Mouse (Mus musculus): ENCODE measurements around the gene Prkce. TPM values are rescaled to one million over a fixed set of nuclear protein-coding genes. Genes with fewer than 3 reads are reported as not detected.

The Prkce gene
- polyA plus RNA-seq, 1 experiment from 2014 or later, result 5.2 TPM

- Histone ChIP-seq H3K4me2 (replicated peaks; ENCODE audit: low read depth) (no peak overlapping the region), H3K27me3 (replicated peaks; ENCODE audit: control insufficient read depth, insufficient read depth, low read length) (no peaks in the 10 kb centered on the region), H3K27ac (ENCODE audit: low read depth, low read length) (no peak overlapping the region), H3K9ac (ENCODE audit: low read depth, low read length) (no peak overlapping the region), H3K4me1 (replicated peaks; ENCODE audit: control insufficient read depth, insufficient read depth, low read length) (no peaks in the 10 kb centered on the region), H3K9me3 (ENCODE audit: control insufficient read depth) (no peaks in the 10 kb centered on the region), H3K36me3 (ENCODE audit: control insufficient read depth, insufficient read depth) (no peaks in the 10 kb centered on the region), H3K4me3 (ENCODE audit: low read depth, low read length) (no peak overlapping the region)
- WGBS, result 59% methylated on average over 19 of the region's 19 CpGs
- no peak for ATAC-seq
- TF ChIP-seq CTCF (IDR thresholded peaks at IDR 0.05; ENCODE audit: low read depth), result no peak
Measured at GRCm38 (mm10) chr17:86303401-86304243, 136.0 kb downstream of the Prkce start.

GRCm38 (mm10) chr17:86304923-86305630 is 137.5 kb downstream of the Prkce start:
- no peak overlapping the region for H3K4me3 ChIP-seq (ENCODE audit: low read depth, low read length)
- H3K4me1 ChIP-seq (replicated peaks; ENCODE audit: control insufficient read depth, insufficient read depth, low read length), result no peaks in the 10 kb centered on the region
- H3K9ac ChIP-seq (ENCODE audit: low read depth, low read length), result no peak overlapping the region
- no peaks in the 10 kb centered on the region for H3K36me3 ChIP-seq (ENCODE audit: control insufficient read depth, insufficient read depth)
- H3K27me3 ChIP-seq (replicated peaks; ENCODE audit: control insufficient read depth, insufficient read depth, low read length), result no peaks in the 10 kb centered on the region
- no peaks in the 10 kb centered on the region for H3K9me3 ChIP-seq (ENCODE audit: control insufficient read depth)
- no peak overlapping the region for H3K27ac ChIP-seq (ENCODE audit: low read depth, low read length)
- no peak for TF ChIP-seq CTCF (IDR thresholded peaks at IDR 0.05; ENCODE audit: low read depth)
- 65% methylated on average over 17 of the region's 17 CpGs for WGBS
- no peak overlapping the region for H3K4me2 ChIP-seq (replicated peaks; ENCODE audit: low read depth)
- ATAC-seq, result no peak

GRCm38 (mm10) chr17:86306161-86306560 is 138.6 kb downstream of the Prkce start:
- Histone ChIP-seq H3K4me1 (replicated peaks; ENCODE audit: control insufficient read depth, insufficient read depth, low read length) (no peaks in the 10 kb centered on the region), H3K9ac (ENCODE audit: low read depth, low read length) (no peak overlapping the region), H3K4me3 (ENCODE audit: low read depth, low read length) (no peak overlapping the region), H3K9me3 (ENCODE audit: control insufficient read depth) (no peaks in the 10 kb centered on the region), H3K27ac (ENCODE audit: low read depth, low read length) (no peak overlapping the region), H3K4me2 (replicated peaks; ENCODE audit: low read depth) (no peak overlapping the region), H3K27me3 (replicated peaks; ENCODE audit: control insufficient read depth, insufficient read depth, low read length) (no peaks in the 10 kb centered on the region), H3K36me3 (ENCODE audit: control insufficient read depth, insufficient read depth) (no peaks in the 10 kb centered on the region)
- ATAC-seq, result no peak
- 78% methylated on average over 7 of the region's 7 CpGs for WGBS
- no peak for TF ChIP-seq CTCF (IDR thresholded peaks at IDR 0.05; ENCODE audit: low read depth)

GRCm38 (mm10) chr17:86313413-86314139 is 146.0 kb downstream of the Prkce start:
- peak; percentile 20 for TF ChIP-seq CTCF (IDR thresholded peaks at IDR 0.05; ENCODE audit: low read depth)
- no peak overlapping the region for H3K27ac ChIP-seq (ENCODE audit: low read depth, low read length)
- no peaks in the 10 kb centered on the region for H3K27me3 ChIP-seq (replicated peaks; ENCODE audit: control insufficient read depth, insufficient read depth, low read length)
- H3K9ac ChIP-seq (ENCODE audit: low read depth, low read length), result no peak overlapping the region
- H3K9me3 ChIP-seq (ENCODE audit: control insufficient read depth), result no peaks in the 10 kb centered on the region
- no peaks in the 10 kb centered on the region for H3K36me3 ChIP-seq (ENCODE audit: control insufficient read depth, insufficient read depth)
- 48% methylated on average over 8 of the region's 8 CpGs for WGBS
- H3K4me1 ChIP-seq (replicated peaks; ENCODE audit: control insufficient read depth, insufficient read depth, low read length), result 0 out of 2 replicates have a peak, but pooled peaks cover 2% of the 10 kb centered on the region
- H3K4me3 ChIP-seq (ENCODE audit: low read depth, low read length), result no peak overlapping the region
- H3K4me2 ChIP-seq (replicated peaks; ENCODE audit: low read depth), result no peak overlapping the region
- ATAC-seq, result 0 out of 2 replicates have a peak, but pooled peaks have one; percentile 19

GRCm38 (mm10) chr17:86315874-86316273 is 148.3 kb downstream of the Prkce start:
- Histone ChIP-seq H3K4me2 (replicated peaks; ENCODE audit: low read depth) (no peak overlapping the region), H3K27me3 (replicated peaks; ENCODE audit: control insufficient read depth, insufficient read depth, low read length) (no peaks in the 10 kb centered on the region), H3K9me3 (ENCODE audit: control insufficient read depth) (no peaks in the 10 kb centered on the region), H3K4me1 (replicated peaks; ENCODE audit: control insufficient read depth, insufficient read depth, low read length) (0 out of 2 replicates have a peak, but pooled peaks cover 2% of the 10 kb centered on the region), H3K4me3 (ENCODE audit: low read depth, low read length) (no peak overlapping the region), H3K36me3 (ENCODE audit: control insufficient read depth, insufficient read depth) (no peaks in the 10 kb centered on the region), H3K27ac (ENCODE audit: low read depth, low read length) (no peak overlapping the region), H3K9ac (ENCODE audit: low read depth, low read length) (no peak overlapping the region)
- 91% methylated on average over 4 of the region's 4 CpGs for WGBS
- ATAC-seq, result no peak
- TF ChIP-seq CTCF (IDR thresholded peaks at IDR 0.05; ENCODE audit: low read depth), result no peak

- Histone ChIP-seq H3K36me3 (ENCODE audit: control insufficient read depth, insufficient read depth) (no peaks in the 10 kb centered on the region), H3K9me3 (ENCODE audit: control insufficient read depth) (no peaks in the 10 kb centered on the region), H3K27me3 (replicated peaks; ENCODE audit: control insufficient read depth, insufficient read depth, low read length) (no peaks in the 10 kb centered on the region), H3K27ac (ENCODE audit: low read depth, low read length) (no peak overlapping the region), H3K4me1 (replicated peaks; ENCODE audit: control insufficient read depth, insufficient read depth, low read length) (0 out of 2 replicates have a peak, but pooled peaks cover 2% of the 10 kb centered on the region), H3K4me3 (ENCODE audit: low read depth, low read length) (no peak overlapping the region), H3K9ac (ENCODE audit: low read depth, low read length) (no peak overlapping the region), H3K4me2 (replicated peaks; ENCODE audit: low read depth) (no peak overlapping the region)
- TF ChIP-seq CTCF (IDR thresholded peaks at IDR 0.05; ENCODE audit: low read depth), result no peak
- WGBS, result 86% methylated on average over 5 of the region's 5 CpGs
- ATAC-seq, result no peak
Measured at GRCm38 (mm10) chr17:86316771-86317170, 149.2 kb downstream of the Prkce start.
